Mouse (Mus musculus): Measurements from ENCODE around the gene Tmem107.

Tmem107 gene

DNA sequence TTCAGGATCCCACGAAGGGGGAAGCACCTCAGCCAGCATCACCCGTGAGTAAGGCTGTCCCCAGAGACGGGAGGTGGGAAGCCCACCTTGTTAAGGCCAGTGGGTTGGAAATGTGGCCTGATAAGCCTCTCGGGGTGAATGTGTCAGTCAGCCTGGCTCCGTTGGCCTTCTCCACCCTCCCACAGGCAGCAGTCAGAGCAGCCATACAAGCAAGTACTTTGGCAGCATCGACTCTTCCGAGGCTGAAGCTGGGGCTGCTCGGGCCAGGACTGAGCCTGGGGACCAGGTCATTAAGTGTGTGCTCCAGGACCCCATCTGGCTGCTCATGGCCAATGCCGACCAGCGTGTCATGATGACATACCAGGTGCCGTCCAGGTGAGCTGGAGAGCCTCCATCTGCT, 37.1 kb downstream of the Tmem107 start:
- DNase-seq (ENCODE audit: low read depth) = peak; percentile 26

- DNase-seq (ENCODE audit: low read depth) = no peak
These were observed 37.6 kb downstream of the Tmem107 start for GRCm38 (mm10) chr11:69108223-69108622.

GRCm38 (mm10) chr11:69109032-69109900, 38.7 kb downstream of the Tmem107 start:
- DNase-seq (ENCODE audit: low read depth) = peak; percentile 27

DNA sequence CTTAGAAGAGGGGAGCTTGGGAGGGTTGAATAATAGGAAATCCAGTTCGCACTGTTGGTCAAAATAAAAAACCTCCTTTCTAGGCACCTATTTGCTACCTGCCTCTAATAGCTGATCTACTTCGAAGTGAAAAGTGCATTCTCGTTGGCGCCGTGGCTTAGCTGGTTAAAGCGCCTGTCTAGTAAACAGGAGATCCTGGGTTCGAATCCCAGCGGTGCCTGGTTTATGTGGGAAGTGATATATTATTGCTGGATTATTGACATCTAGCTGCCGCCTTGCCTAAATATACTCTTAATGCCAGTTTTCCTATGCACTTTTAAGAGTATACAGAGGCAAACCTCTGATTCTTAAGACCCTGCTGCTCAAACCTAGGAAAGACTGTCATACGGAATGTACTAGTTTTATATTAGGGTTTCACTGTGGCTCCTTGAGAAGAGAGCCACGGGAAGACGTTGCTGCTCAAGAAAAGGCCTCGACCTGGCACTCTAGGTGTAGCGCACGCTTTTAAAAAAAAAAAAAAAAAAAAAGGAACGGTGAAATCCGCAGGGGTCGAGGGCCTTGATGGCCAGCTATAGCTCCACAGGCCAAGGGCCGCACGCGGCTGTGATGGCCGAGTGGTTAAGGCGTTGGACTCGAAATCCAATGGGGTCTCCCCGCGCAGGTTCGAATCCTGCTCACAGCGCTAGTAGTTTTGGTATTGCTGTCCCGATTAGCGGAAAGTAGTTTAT, 39.9 kb downstream of the Tmem107 start:
- peak; percentile 89 for DNase-seq (ENCODE audit: low read depth)

DNA sequence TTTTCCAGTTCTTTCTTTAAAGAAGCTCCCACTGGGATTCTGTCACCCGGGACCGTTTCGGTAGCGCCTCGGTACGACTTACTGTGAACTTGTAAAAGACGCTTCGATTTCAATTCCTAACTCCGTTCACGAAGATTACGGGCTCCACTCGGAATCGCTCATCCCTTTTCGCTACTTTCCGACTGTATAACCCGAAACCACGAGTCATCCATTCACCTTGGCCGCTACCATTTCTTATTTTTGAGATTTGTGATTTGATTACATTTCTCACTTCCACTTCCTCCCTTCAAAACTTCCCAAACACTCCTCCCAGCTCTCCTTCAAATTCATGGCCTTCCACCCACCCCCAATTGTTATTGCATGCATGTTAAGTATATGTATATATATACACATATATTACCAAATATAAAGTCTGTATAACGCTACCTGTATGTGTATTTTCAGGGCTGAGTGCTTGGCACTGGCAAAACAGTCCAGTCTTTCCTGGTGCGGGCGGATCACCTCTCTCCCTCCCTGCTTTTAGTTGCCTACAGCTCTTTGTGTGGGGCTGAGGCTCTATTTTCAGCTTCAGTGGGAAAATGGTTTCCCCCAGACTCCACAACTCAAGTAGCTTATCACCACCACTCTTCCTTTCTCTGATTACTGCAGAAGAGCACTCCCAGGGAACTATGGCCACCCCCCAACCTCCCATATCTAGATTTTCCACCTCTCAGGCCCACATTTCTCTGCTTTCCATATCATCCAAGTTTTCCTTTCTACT, 40.6 kb downstream of the Tmem107 start:
- no peak for DNase-seq (ENCODE audit: low read depth)

GRCm38 (mm10) chr11:69111865-69112264, 41.3 kb downstream of the Tmem107 start:
- no peak for DNase-seq (ENCODE audit: low read depth)

DNA sequence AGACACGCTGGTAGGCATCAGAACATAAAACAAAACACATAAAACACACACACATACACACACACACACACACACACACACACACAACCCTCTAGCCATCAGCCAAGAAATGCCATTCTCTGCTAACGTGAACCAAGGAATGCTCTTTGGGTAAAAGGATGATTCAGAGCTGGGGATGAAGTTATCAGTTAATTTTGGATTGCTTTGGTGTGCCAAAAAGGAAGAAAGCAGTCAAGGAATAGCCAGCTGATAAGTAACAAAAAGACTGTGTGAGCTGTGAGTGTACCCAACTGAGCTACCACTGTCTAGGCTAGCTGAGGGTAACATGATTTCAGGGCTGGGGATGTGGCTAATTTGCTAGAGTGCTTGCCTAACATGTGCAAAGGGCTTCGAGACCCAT, 43.4 kb downstream of the Tmem107 start:
- no peak for DNase-seq (ENCODE audit: low read depth)

- DNase-seq (ENCODE audit: low read depth) = no peak
These were observed 44.0 kb downstream of the Tmem107 start for GRCm38 (mm10) chr11:69114621-69115020.

DNA sequence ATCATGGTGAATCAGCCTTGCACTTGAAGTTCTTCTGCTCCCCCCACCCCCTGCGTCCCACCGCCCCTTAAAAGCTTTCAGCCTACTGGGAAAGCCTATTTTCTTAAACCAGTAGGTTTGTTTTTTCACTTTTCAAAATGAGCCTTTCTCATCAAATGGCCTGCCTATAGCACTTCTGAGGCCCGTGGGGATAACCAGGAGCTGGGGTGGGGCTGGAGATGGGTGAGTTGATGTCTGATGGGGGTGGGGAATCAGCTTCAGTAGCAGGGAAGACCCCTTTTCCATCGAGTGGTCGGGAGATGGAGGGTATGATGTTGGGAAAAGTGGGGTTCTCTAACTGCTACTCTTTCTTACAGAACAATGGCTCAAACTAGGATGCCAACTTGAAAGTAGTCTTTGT, 46.2 kb downstream of the Tmem107 start:
- DNase-seq (ENCODE audit: low read depth) = no peak

DNA sequence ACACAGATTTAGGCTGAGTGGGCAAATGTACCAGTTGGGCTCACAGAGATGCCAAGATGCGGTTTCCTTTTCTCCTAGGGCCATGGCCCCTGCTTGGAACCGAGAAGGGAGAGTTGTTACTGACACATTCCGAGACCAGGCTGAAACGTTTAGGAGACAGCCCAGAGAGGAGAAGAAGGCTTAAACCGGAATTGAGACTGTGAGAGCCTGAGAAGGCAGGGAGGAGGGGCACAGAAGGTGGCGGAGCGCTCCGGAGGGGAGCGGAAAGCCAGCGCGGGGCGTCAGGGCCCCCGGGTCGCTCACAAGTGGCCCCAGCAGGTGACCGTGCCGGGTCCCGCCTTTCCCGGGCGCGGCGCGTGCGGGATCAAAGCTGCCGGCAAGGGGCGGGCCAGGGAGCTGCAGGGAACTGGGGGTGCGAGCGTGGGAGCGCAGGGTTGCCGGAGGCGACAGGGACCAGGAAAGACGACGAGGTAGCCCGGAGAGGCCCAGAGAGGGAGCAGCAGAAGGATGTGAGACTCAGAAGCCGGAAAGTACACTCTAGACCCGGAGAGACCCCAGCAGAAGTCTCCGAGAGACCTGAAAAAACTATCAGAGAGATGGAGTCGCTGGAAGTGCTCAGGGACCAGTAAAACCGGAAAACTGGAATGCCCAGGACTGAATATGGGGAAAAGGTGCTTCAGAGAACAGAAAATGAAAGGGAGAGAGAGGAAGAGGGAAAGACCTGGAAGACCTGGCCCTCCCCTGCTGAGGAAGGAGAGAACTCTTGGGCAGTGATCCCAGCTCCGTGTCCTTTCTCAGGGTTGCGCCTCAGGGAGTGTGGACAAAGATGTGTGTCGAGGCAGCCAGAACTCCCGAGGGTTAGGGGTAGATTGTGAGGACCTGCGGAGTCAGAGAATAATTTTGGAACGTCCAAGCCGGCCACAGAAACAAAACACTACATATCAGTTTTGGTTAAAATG, 47.4 kb downstream of the Tmem107 start:
- DNase-seq (ENCODE audit: low read depth) = peak; percentile 75

DNA sequence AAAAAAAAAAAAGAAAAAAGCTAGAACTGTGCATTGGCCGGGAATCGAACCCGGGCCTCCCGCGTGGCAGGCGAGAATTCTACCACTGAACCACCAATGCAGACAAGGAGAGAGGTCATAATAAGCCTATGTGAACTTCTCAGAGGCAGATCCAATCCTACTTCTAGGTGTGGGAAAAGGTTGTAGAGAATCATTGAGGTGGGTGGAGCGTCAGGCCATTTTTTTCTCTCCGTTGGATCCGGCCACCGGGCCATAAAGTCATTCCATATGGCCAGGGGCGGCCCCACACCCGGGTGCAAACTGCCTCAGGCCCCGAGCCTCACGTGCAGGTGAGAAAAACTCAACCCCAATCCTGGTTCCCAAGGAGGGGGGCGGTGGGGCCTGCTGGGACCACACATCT, 48.2 kb downstream of the Tmem107 start:
- DNase-seq (ENCODE audit: low read depth) = peak; percentile 92

DNA sequence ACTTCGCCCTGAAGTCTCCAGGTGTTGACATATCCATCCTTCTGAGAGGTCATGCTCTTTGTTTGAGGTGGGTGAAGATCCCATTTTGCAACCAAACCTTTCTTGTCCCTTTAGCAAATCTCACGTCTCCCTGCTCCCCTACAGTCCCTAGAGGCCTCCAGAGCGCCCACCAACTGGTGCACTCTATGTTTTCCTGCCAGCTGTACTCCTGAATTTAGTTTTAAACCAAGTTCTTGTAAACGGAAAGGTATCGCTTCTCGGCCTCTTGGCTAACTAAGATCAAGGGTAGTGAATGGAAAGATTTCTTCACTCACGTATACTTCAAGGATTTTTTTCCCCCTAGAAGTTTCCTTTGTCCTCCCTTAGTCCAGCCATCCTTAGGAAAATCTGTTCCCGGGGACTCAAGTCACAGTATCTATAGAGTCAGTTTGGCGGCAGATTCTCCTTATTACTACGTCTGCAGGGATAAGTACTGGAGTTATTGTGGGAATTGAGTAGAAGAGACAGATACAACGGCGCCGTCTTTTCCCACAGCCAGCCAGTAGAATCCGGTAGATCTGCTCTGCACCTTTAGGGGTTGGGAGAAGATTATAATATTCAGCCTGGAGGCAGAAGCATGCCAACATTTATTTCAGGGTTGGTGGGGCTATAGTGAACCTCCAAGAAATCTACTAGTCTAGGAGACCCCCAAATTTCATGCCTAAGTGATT, 49.0 kb downstream of the Tmem107 start:
- no peak for DNase-seq (ENCODE audit: low read depth)

DNA sequence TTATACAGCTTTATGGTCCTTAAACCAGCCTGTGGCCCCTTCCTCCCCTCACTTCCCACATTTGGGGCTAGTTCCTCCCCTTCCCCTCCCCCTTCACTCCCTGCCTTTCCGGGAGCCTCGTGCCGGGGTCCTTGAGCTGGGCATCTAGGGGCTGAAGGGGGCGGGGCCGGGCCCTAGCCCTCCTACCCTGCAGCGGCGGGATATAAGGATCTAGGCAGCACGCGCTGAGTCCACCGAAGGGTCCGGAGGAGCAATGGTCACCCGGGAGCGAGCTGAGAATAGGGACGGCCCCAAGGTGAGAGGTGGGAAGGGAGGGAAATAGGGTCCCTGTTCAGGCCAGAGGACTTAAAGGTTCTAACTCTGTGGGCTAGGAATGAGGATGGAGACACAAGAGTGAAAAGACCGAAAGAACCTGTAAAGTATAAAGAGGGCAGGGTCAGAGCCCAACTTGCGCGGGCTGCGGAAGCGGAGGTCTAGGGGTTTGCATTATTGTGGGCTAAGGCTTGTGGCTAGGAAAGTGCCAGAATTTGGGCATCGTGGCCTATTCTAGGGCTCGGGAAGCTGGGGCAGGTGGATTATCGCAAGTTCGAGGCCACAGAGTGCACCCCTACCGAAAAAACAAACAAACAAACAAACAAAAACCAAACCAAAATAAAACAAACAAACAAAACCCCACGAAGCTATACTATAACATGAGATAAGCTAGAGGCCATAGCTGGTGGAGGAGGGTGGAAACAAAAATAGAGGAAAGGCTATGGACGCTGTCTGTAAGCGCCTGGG, 49.8 kb downstream of the Tmem107 start, which contains the start of gene Hes7:
Hes7 (plus strand) TSS at position 184 of the 780 bp plus-strand sequence.
- no peak for DNase-seq (ENCODE audit: low read depth)

- DNase-seq (ENCODE audit: low read depth) = peak; percentile 55
These were observed 50.6 kb downstream of the Tmem107 start for GRCm38 (mm10) chr11:69121001-69121740.

GRCm38 (mm10) chr11:69121741-69122335, 51.2 kb downstream of the Tmem107 start:
- peak; percentile 62 for DNase-seq (ENCODE audit: low read depth)

- DNase-seq (ENCODE audit: low read depth) = peak; percentile 68
These were observed 51.8 kb downstream of the Tmem107 start, which contains the start of gene 9130213A22Rik for GRCm38 (mm10) chr11:69122336-69122951. 9130213A22Rik (minus strand) TSS chr11:69122589.

All from naive thymus-derived CD4-positive, alpha-beta T cell, adult 2 months (primary cell).